Mouse (Mus musculus) frontal cortex, postnatal 14 days (tissue): Measurements from ENCODE around the gene Gbp10.
"Not testable (repeated sequence)": the region's sequence is repeated elsewhere in the genome, so short reads cannot be mapped to it uniquely, and the experiment has no call there.

Source experiments
- DNase-seq, 2 experiments: peaks; one replicate each; pipeline ENCODE4 v3.0.0; 2022; ENCODE audit warnings: low spot score in 2 of 2

Gene Gbp10

DNA sequence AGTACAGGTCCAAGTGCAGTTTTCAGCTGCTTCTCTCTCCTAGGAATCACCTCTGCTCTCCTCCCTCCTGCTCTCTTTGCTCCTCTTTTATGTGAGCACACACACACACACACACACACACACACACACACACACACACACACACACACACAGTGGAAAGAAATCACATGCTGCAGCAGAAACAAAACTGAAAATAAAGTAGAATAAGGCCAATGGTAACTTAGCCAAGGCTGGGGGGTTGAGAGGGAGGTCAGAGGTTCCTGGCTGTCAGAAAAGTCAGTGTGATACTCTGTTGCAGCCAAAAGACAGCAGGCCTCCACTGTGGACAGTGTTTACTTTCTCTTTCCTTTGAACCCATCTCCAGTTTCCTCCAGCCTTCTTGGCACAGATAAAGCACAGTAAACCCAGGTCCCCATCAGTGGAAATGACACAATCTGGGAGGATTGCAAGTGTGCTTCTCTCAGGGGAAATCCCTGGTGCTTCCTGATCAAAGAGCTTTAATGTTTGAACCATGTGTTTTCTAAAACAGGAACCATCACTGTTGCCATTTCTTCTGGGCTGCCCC, at the start of gene Gbp10:
Gbp10 (minus strand) TSS at position 51 of the 565 bp plus-strand sequence.
- not testable (repeated sequence) for DNase-seq

- not testable (repeated sequence) for DNase-seq
These were observed 21.3 kb upstream of the Gbp10 start for GRCm38 (mm10) chr5:105260673-105261072.

- DNase-seq, result no peak
These were observed 13.2 kb upstream of the Gbp10 start for GRCm38 (mm10) chr5:105252491-105252890.

DNA sequence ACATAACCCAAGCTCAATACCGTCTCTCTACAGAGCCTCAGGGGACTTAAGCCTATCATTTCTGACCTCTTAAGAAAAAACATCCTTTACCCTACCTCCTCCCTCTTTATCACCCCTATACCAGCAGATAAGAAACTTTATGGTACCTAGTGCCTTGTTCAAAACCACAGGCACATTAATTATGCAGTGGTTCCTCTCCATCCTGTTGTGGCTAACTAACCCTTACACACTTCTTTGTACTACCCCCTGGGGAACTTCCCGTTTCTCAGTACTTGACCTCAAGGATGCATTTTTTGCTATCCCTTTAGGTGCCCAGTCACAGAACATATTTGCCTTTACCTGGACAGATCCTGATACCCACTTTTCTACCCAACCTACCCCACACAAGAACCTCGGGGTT, 5.4 kb upstream of the Gbp10 start:
- DNase-seq, result not testable (repeated sequence)

- not testable (repeated sequence) for DNase-seq
These were observed 1.6 kb upstream of the Gbp10 start for GRCm38 (mm10) chr5:105240982-105241381.

GRCm38 (mm10) chr5:105238402-105238801, 931 bp downstream of the Gbp10 start:
- not testable (repeated sequence) for DNase-seq

DNA sequence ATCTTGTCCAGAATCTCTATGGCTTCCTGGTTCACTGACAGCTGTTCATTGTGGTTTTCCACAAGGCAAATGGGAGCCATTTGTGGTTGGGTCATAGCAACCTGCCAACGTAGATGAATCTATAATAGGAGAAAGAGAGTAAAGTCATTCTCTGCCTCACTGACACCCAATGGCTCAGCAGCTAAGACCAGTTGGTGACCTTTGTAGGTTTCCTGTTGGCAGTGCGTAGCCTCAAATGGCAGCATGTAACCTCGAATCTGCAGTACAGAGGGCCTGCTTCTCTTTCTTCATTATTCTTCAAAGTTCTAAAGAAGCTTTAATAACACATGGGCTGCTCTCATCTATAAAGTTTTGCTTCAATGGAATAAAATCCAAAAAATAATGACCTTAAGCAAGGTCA, 3.3 kb downstream of the Gbp10 start:
- DNase-seq, result not testable (repeated sequence)

GRCm38 (mm10) chr5:105208957-105209356, 30.4 kb downstream of the Gbp10 start:
- DNase-seq, result not testable (repeated sequence)

DNA sequence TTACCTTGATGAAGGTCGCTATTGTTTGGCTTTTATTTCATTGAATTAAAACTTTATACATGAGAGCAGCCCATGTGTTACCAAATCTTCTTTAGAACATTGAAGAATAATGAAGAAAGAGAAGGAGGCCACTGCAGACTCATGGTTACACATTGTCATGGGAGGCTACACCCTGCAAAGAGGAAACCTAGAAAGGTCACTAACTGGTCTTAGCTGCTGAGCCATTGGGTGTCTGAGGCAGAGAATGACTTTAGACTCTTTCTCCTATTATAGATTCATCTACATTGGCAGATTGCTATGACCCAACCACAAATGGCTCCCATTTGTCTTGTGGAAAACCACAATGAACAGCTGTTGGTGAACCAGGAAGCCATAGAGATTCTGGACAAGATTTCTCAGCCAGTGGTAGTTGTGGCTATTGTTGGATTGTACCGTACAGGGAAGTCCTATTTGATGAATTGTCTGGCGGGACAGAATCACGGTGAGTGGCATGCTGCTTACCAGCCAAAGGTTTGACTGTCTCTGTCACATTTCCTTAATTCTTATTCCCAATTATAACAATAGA, 38.5 kb downstream of the Gbp10 start:
- not testable (repeated sequence) for DNase-seq

DNA sequence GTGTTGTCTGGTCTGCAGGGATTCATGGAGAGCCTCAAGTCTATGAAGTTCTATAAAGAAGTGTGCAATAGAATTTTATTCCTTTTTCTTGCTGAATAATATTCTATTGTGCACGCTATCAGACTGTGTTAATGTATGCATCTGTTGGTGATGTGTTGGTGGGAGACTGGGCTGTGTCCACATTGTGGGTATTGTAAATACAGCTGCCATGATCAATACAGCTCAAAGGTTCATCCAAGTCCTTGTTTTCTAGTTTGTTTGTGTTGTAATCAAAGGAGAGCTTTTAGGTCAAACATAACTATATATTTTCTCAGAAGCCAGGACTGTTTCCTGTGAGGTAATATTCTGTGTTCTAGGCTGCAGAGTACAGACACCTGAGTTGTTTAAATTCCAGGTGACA, 40.2 kb downstream of the Gbp10 start:
- DNase-seq, result not testable (repeated sequence)

DNA sequence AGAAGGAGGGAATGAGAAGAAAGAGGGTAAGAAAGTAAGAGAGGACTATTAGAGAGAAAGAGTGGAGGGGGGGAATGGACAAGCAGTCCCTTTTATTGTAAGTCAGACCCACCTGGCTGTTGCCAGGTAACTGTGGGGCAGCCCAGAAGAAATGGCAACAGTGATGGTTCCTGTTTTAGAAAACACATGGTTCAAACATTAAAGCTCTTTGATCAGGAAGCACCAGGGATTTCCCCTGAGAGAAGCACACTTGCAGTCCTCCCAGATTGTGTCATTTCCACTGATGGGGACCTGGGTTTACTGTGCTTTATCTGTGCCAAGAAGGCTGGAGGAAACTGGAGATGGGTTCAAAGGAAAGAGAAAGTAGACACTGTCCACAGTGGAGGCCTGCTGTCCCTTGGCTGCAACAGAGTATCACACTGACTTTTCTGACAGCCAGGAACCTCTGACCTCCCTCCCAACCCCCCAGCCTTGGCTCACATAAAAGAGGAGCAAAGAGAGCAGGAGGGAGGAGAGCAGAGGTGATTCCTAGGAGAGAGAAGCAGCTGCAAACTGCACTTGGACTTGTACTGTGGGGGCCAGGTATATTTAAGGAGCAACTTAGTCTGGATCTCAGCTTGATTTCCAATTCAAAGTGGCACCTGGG, 41.3 kb downstream of the Gbp10 start:
- not testable (repeated sequence) for DNase-seq

DNA sequence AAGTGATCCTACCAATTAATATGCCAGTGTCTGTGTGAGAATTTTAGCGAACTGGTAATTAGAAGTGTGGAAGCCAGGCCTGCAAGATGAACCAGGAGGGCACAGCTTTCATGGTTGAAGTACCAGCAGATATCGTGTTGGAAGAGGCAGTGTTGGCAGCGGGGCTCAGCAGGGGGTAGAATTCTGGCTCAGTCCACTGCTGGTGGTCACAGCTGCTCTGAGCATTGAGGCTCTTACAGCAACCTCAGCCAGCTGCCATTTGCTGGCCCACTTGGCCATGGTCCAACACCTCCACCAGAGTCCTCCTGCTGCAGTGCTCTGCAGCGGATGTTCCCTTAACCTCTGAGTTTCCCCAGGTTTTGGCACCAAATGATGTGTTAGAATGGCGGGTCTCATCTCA, 43.0 kb downstream of the Gbp10 start:
- not testable (repeated sequence) for DNase-seq

GRCm38 (mm10) chr5:105192536-105192935, 46.8 kb downstream of the Gbp10 start:
- DNase-seq, result not testable (repeated sequence)

- no peak for DNase-seq
These were observed 57.9 kb downstream of the Gbp10 start for GRCm38 (mm10) chr5:105181446-105181845.
